Mouse (Mus musculus): Measurements from ENCODE around the gene Spop. TPM values are rescaled to one million over a fixed set of nuclear protein-coding genes. Genes with fewer than 3 reads are reported as not detected.
"Not testable (repeated sequence)": the region's sequence is repeated elsewhere in the genome, so short reads cannot be mapped to it uniquely, and the experiment has no call there.

The Spop gene
- total RNA-seq, 2 experiments from 2014 or later: 63.3 to 88.9 TPM

- no peak for ATAC-seq (replicated peaks; ENCODE audit: poor library complexity)
These were observed 80.1 kb downstream of the Spop start for GRCm38 (mm10) chr11:95493950-95494349.

GRCm38 (mm10) chr11:95494374-95494773 is 80.5 kb downstream of the Spop start:
- no peak for ATAC-seq (replicated peaks; ENCODE audit: poor library complexity)

GRCm38 (mm10) chr11:95495883-95496282 is 82.0 kb downstream of the Spop start:
- no peak for ATAC-seq (replicated peaks; ENCODE audit: poor library complexity)

GRCm38 (mm10) chr11:95497921-95498320 is 84.0 kb downstream of the Spop start:
- ATAC-seq (replicated peaks; ENCODE audit: poor library complexity): no peak

GRCm38 (mm10) chr11:95500412-95500811 is 86.5 kb downstream of the Spop start:
- no peak for ATAC-seq (replicated peaks; ENCODE audit: poor library complexity)

- no peak for ATAC-seq (replicated peaks; ENCODE audit: poor library complexity)
These were observed 87.0 kb downstream of the Spop start for GRCm38 (mm10) chr11:95500836-95501235.

GRCm38 (mm10) chr11:95501826-95502225 is 87.9 kb downstream of the Spop start:
- not testable (repeated sequence) for ATAC-seq (replicated peaks; ENCODE audit: poor library complexity)

GRCm38 (mm10) chr11:95503581-95504180 is 89.8 kb downstream of the Spop start:
- peak; percentile 57; the same call in 1 of the 2 replicates for ATAC-seq (replicated peaks; ENCODE audit: poor library complexity)

- ATAC-seq (replicated peaks; ENCODE audit: poor library complexity): no peak
These were observed 90.4 kb downstream of the Spop start for GRCm38 (mm10) chr11:95504271-95504731.

GRCm38 (mm10) chr11:95507041-95507716 is 93.3 kb downstream of the Spop start:
- ATAC-seq (replicated peaks; ENCODE audit: poor library complexity): no peak

- no peak for ATAC-seq (replicated peaks; ENCODE audit: poor library complexity)
These were observed 93.9 kb downstream of the Spop start for GRCm38 (mm10) chr11:95507785-95508184.

- ATAC-seq (replicated peaks; ENCODE audit: poor library complexity): no peak
These were observed 94.5 kb downstream of the Spop start for GRCm38 (mm10) chr11:95508211-95508926.

- ATAC-seq (replicated peaks; ENCODE audit: poor library complexity): peak; percentile 49
These were observed 95.3 kb downstream of the Spop start for GRCm38 (mm10) chr11:95509126-95509717.

GRCm38 (mm10) chr11:95510631-95511030 is 96.8 kb downstream of the Spop start:
- ATAC-seq (replicated peaks; ENCODE audit: poor library complexity): no peak

GRCm38 (mm10) chr11:95511919-95512318 is 98.0 kb downstream of the Spop start:
- ATAC-seq (replicated peaks; ENCODE audit: poor library complexity): no peak

- ATAC-seq (replicated peaks; ENCODE audit: poor library complexity): no peak
These were observed 98.5 kb downstream of the Spop start for GRCm38 (mm10) chr11:95512383-95512782.

GRCm38 (mm10) chr11:95513461-95514297 is 99.8 kb downstream of the Spop start:
- ATAC-seq (replicated peaks; ENCODE audit: poor library complexity): no peak

GRCm38 (mm10) chr11:95514298-95514861 is 100.5 kb downstream of the Spop start, which contains the start of gene Nxph3:
Nxph3 (minus strand) TSS chr11:95514570.
- ATAC-seq (replicated peaks; ENCODE audit: poor library complexity): peak; percentile 80

- no peak for ATAC-seq (replicated peaks; ENCODE audit: poor library complexity)
These were observed 101.8 kb downstream of the Spop start for GRCm38 (mm10) chr11:95515376-95516323.
